Mouse (Mus musculus): ENCODE results near the gene Bcas3. TPM values are rescaled to one million over a fixed set of nuclear protein-coding genes. Genes with fewer than 3 reads are reported as not detected.

Bcas3 gene
- total RNA-seq, 2 experiments from 2014 or later: 32.2 to 38.4 TPM

- intact Hi-C loops (cut with DNase I): no loop called here
These were observed 291.2 kb downstream of the Bcas3 start for GRCm38 (mm10) chr11:85644027-85644747.

GRCm38 (mm10) chr11:85644748-85645060, 291.7 kb downstream of the Bcas3 start:
- intact Hi-C loops (cut with DNase I): no loop called here

More at GRCm38 (mm10) chr11:85644027-85644747, 291.2 kb downstream of the Bcas3 start:
- DNase-seq: no peak

DNA sequence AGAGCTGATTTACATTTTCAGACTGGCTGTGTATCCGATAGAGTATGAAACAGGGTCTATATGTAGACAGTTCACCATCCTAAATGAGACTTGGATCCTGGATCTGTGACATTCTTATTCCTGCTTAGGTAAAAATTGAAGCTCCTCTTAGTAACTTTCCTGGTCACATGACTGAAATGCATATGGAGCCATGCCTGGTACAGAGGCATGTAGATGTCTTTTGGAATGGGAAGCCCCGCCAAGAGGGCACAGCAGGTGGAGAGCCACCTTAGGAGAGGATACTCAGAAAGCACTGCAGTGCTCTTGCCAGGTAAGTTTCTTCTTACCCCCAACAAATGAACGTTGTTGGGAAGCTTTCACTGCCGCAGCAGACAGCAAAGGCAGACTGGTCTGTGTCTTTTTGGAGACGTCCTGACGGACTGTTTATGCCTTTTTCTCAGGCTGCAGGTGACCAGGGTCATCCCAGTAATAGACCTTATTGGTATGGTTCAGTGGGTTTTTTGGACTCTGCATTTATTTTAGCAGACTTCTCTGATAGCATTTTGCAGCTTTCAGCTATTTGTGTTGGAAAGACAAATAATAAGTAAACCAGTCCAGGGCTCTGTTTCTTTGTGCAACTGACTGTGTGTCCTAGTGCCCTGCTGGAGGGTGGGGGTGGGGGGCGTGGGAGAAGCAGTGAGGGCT, 292.3 kb downstream of the Bcas3 start:
- no peak for DNase-seq
- intact Hi-C loops (cut with DNase I): no loop called here

More at GRCm38 (mm10) chr11:85644748-85645060, 291.7 kb downstream of the Bcas3 start:
- DNase-seq: no peak

DNA sequence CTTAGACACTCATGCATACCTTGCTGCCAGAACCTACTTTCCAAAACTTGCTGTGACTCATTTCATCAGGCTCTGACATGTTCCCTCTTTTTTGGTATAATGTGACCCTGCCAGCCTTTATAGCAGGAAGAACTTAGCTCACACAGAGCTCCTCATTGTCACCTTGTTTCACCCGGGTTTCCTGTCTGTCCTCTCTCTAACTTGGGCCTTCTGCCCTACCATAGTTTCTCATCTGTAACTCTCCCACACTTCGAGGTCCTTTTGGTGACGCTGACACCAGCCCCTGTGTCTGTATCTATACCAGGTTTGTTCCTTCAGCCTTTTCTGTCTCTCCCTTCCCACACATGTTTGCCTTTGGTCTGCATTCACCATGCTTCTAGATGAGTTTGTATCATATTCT, 295.9 kb downstream of the Bcas3 start:
- intact Hi-C loops (cut with DNase I): no loop called here
- no peak for DNase-seq

DNA sequence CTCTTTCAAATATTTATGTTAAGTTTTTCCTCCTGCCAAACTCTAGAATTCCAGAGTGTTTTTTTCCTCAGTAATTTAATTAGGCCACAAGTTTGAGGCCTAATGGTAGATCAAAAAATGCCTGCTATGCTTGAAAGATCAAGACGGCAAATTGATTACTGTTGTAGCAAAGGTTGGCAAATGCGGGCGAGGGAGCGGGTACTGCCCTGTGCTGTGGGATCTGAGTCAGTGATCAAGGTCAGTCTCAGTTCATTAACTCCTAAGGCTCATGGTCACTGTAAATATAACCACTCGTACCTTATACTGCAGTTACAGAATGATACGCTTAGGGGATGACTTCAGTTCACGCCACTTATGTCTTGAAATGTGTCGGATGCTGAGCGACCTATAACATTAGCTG, 296.4 kb downstream of the Bcas3 start:
- intact Hi-C loops (cut with DNase I): no loop called here

DNA sequence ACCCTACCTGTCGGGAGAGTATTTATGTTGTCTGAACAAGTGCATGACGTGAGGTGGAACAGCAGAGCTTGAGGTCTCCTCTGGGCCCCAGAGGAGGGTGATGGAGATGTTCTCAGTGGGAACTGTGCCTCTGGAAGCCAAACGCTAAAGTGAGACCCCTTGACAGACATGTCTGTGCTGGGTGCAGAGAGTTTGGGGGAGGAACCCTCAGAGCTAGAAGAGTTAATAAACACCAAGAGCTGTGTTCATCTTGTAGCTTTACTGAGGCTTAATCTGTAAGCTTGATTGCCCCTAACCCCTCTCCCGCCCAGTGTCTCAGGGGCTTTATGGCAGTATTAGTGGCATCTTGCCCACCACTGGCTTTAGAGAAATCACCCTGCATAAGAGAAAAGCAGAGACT, 304.5 kb downstream of the Bcas3 start:
- no peak for DNase-seq
- intact Hi-C loops (cut with DNase I): no loop called here

More for the DNA sequence above, 296.4 kb downstream of the Bcas3 start:
- no peak for DNase-seq

- DNase-seq: no peak
- intact Hi-C loops (cut with DNase I): no loop called here
These were observed 307.3 kb downstream of the Bcas3 start for GRCm38 (mm10) chr11:85660304-85660703.

GRCm38 (mm10) chr11:85667176-85667575, 314.2 kb downstream of the Bcas3 start:
- intact Hi-C loops (cut with DNase I): no loop called here

DNA sequence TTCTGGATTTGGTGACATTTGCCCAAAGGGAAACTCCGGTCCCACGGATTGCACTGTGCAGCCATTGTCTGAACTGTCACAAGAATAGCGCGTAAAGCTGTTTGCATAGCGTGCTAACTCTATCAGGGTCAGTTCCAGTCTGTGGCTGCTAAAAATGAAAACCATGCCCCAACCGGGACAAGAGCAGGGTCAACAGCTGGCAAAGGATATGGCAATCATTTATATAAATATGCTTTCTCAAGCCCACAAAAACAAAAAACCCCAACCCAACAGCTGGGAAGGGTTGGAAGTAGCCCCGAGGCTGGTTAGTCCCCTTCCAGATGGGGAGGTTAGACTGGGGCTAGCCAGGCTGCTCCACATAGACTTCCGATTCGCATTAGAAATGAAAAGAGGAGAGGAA, 314.8 kb downstream of the Bcas3 start:
- no peak for DNase-seq
- intact Hi-C loops (cut with DNase I): no loop called here

More at GRCm38 (mm10) chr11:85667176-85667575, 314.2 kb downstream of the Bcas3 start:
- DNase-seq: no peak

DNA sequence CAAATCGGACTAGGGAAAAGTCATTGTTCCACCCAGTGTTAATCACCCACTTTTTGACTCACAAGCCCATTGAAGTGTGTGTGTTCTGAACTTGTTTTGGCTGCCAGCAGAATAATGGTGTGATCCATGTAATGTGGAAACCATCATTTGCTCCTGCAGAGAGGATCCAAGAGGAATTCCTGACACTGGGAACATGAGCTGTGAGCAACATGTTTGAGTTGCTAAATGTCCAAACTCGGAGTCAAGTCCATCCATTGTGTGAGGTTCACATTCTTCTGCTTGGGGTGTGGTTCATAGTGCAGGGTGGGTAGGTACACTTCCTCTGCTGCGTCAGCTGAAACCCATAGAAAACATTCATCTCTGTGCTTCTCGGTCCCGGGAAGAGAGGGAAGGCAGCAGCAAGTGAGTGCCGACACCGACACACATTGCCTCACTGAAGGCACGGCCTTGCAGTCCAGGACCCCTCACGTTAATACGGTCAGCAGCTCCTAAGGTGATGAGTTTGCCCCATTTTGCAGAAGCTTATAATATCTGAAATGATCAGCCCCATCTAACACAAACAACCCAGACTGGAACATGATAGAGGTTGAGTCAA, 320.0 kb downstream of the Bcas3 start:
- DNase-seq: no peak
- intact Hi-C loops (cut with DNase I): no loop called here

DNA sequence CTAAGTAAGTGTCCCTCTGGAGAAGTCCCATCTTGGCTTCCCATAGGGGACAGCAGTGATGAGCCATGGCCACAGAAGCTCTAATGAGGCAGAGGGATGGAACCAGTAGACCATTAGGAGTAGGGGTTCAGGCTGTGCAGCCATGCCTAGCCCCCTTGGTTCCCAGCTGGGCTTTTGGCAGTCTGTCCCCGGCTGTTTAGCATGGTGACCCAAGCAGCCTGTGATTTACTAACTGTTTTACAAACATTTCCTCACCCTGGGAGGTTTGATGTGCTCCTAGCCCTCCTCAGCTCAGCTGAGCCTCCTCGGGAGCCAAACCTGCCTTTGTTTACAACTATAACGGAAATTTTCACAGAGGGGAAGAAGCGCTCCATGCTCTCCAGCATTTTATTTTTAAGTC, 322.3 kb downstream of the Bcas3 start:
- intact Hi-C loops (cut with DNase I): no loop called here
- no peak for DNase-seq

DNA sequence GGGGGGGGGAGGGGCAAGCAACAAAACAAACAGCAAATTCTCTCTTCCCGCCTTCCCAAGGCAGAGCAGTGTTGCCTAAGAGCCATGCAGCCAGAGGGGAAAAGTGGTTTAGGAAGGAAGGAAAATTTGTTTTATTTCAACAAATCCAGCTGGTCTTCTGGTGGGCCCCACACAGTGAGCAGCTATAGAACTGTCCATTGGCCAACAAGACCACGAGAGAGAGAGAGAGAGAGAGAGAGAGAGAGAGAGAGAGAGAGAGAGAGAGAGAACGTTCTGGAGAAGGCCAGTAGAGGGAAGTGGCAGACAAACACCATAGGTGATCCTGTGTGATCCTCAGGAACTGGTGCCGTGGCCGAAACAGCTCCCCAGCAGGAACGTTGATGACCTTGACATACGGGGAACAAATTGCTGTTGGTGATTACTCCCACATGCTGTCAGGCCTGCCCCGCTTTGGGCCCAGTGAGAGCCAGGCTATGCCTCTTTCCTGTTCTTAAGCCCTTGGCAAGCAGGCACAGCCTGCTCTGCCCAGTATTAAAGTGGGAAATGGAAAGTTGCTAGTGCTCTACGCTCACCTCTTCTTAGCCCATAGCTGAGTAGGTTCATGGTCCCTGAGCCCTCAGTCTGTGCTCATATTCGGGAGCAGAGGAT, 323.5 kb downstream of the Bcas3 start:
- intact Hi-C loops (cut with DNase I): no loop called here
- DNase-seq: no peak

DNA sequence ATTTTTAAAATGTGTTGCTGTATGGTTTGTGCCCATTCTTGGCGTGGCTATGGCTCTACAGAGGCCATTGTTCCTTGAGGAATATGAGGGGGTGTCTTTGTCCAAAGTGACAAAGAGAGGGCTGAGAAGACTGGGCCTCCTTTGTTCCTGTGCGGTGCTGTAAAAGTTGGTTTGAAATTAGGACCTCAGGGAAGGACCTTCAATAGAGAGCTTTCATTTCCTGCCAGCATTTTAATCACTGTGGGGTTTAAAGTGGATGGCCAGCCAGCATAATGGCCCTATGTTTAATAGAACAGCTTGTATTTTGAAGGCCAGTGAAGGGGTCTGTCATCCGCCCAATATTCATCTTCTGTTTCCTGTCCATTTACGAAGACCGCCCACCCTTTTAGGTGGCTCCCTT, 325.7 kb downstream of the Bcas3 start:
- intact Hi-C loops (cut with DNase I): no loop called here

GRCm38 (mm10) chr11:85681580-85682419, 328.8 kb downstream of the Bcas3 start:
- no peak for DNase-seq
- intact Hi-C loops (cut with DNase I): no loop called here

More for the DNA sequence above, 325.7 kb downstream of the Bcas3 start:
- no peak for DNase-seq

DNA sequence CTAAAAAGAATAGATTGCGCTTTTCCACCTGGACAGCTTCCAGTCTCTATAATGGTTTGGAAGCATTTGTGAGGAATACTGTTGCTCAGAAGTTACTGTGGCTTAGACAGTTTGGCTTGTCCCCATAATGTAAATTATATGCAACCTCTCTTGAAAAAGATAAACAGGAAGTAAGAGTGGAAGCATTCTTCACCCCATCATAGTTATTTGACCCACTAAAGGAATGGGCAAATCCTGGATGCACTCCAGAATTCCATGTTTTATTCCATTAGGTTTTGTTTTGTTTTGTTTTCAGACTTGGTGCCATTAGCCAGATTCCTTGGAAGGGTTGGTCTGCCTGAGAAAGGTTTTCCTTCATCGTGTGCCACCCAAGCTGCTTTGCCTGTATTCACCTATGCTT, 332.0 kb downstream of the Bcas3 start:
- intact Hi-C loops (cut with DNase I): no loop called here
- DNase-seq: no peak

DNA sequence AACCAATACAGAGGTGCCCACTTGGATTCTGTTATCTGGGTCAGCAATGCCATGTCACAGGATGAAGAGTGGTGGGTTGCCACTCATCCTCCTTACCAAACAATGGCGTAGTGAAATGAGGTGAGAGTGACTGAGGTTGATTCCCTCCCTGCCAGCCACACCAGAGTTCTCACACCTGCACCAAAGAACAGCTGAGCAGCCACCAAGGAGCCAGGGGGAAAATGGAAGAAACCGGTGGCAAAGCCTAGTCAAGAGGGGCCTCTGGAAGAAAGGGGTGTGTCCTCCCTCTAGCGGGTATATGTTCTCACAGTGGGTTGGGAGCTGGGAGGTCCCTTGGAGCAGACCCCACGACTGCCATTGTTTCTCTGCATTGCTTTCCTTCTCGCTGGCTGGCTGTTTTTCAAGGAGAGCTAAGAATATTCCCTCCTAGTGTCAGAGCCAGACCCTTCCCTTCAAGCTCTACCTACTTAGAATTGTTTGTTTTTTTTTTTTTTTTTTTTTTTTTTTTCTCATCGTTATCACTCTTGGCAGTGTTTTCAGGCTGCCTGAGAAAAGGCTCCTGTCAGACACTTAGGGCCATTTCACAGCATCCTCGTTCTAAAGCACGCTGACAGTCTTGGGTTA, 335.0 kb downstream of the Bcas3 start:
- no peak for DNase-seq
- intact Hi-C loops (cut with DNase I): no loop called here

- DNase-seq: no peak
- intact Hi-C loops (cut with DNase I): no loop called here
These were observed 335.5 kb downstream of the Bcas3 start for GRCm38 (mm10) chr11:85688440-85688838.

GRCm38 (mm10) chr11:85689226-85689625, 336.3 kb downstream of the Bcas3 start:
- intact Hi-C loops (cut with DNase I): no loop called here
- no peak for DNase-seq

DNA sequence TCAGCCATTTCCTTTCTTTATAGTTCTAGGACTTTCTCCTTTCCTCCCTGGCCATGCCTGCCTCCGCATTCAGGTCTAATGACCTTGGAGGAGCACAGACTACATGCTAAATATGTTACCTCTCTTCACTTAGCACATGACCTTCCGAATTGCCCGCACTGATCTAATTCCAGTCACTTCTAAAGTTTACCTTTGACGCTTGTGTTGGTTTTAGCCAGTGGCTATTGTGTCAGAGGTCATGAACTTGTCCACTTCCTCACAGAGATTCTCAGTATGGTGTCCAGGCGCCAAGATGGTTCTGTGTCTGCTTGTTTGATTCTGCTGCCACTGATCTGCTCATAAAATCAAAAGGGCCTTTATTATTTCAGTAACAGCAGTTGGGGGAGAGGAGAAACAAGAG, 338.3 kb downstream of the Bcas3 start:
- DNase-seq: no peak
- intact Hi-C loops (cut with DNase I): no loop called here

Measured in gastrocnemius, postnatal 36 days (tissue).